Mouse (Mus musculus) heart, embryonic 16.5 days (tissue): ENCODE measurements around the gene Pramef25. TPM values are rescaled to one million over a fixed set of nuclear protein-coding genes. Genes with fewer than 3 reads are reported as not detected.
"Not testable (repeated sequence)": the region's sequence is repeated elsewhere in the genome, so short reads cannot be mapped to it uniquely, and the experiment has no call there.

Source experiments
- ATAC-seq: fragments of 200-750 bp; cut with Nextera tagmentation; replicated peaks from 2 replicates; pipeline ENCODE4 v1.8.0; 2017; ENCODE audit warnings: moderate number of reproducible peaks; ENCODE audit not compliant: insufficient read depth, low FRiP score; ENCODE audit errors: extremely low read depth
- H3K27ac ChIP-seq: fragments of 300-500 bp; sonication (generic); 2 replicates; pipeline ENCODE4 v1.5.1; 2014; ENCODE audit warnings: mild to moderate bottlenecking, low read length, control low read depth, moderate library complexity
- H3K27me3 ChIP-seq: fragments of 300-500 bp; sonication (generic); 2 replicates; pipeline ENCODE4 v1.6.1; 2014; ENCODE audit warnings: low read length, mixed read lengths; ENCODE audit not compliant: control insufficient read depth, insufficient read depth
- H3K36me3 ChIP-seq: fragments of 300-500 bp; sonication (generic); 2 replicates; pipeline ENCODE4 v1.6.1; 2014; ENCODE audit not compliant: control insufficient read depth, insufficient read depth
- H3K4me1 ChIP-seq: fragments of 300-500 bp; sonication (generic); 2 replicates; pipeline ENCODE4 v1.6.1; 2014; ENCODE audit warnings: low read length, mixed read lengths; ENCODE audit not compliant: control insufficient read depth, insufficient read depth
- H3K4me2 ChIP-seq: fragments of 300-500 bp; sonication (generic); 2 replicates; pipeline ENCODE4 v1.6.1; 2014; ENCODE audit warnings: low read depth, mild to moderate bottlenecking, control low read depth, low read length
- H3K4me3 ChIP-seq: fragments of 300-500 bp; sonication (generic); 2 replicates; pipeline ENCODE4 v1.5.1; 2014; ENCODE audit warnings: mild to moderate bottlenecking, control low read depth, low read length
- H3K9ac ChIP-seq: fragments of 300-500 bp; sonication (generic); 2 replicates; pipeline ENCODE4 v1.6.1; 2014; ENCODE audit warnings: low read length, control low read depth
- H3K9me3 ChIP-seq: fragments of 300-500 bp; sonication (generic); replicated peaks from 2 replicates; pipeline ENCODE4 v1.6.1; 2016; ENCODE audit warnings: low read length; ENCODE audit not compliant: control insufficient read depth
- WGBS: fragments of 180-500 bp; shearing (Covaris S2); extraction: QIAGEN DNeasy Blood & Tissue Kit; methylation state at CpG from one replicate; pipeline ENCODE4 v1.1.7; 2014; 5-methylcytosine and 5-hydroxymethylcytosine counted together
- polyA plus RNA-seq: library from polyadenylated mRNA; unstranded; fragments of >200 nt; fragmentation: Nextera tagmentation; extraction: Ambion mirVana; gene quantifications from 2 replicates; pipeline ENCODE4 v1.2.1, GENCODE M21; 2015

Gene Pramef25
- polyA plus RNA-seq, result not detected in 2 replicates

- not testable (repeated sequence) for H3K4me3 ChIP-seq, H3K9ac ChIP-seq, H3K27ac ChIP-seq, H3K4me2 ChIP-seq, H3K27me3 ChIP-seq, ATAC-seq, H3K9me3 ChIP-seq, H3K4me1 ChIP-seq, H3K36me3 ChIP-seq
- WGBS, result 86% methylated on average over 1 of the region's 1 CpGs
These were observed at the start of gene Pramef25 for GRCm38 (mm10) chr4:143950916-143951315. Gene Pramef25, minus strand, starts transcription at chr4:143951016.

DNA sequence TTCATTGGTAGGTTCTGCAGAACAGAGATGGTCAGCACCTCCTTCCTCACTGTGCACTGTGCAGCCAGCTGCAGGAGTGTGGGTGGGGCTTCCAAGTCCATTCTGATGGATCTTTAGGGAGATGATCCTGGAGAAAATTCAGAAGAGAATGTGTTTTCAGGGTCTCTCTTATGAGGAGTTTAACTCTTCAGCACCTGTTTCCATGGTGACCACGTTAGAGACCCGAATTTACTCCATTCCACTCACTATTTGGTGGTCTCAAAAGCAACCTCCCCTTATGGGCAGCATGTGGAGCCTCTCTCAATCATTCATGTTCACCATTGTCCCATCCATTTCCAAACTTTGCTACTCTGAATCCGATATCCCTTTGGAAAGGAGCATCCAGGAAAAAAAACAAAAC lies 43.5 kb upstream of the Pramef25 start, which contains the start of gene Pramef17:
Gene Pramef17, minus strand, starts transcription at position 101 of the 400 bp plus-strand sequence.
- 45% methylated on average over 3 of the region's 3 CpGs for WGBS
- not testable (repeated sequence) for H3K27me3 ChIP-seq, H3K4me2 ChIP-seq, H3K4me3 ChIP-seq, H3K4me1 ChIP-seq, H3K36me3 ChIP-seq, H3K9ac ChIP-seq, ATAC-seq, H3K27ac ChIP-seq, H3K9me3 ChIP-seq

GRCm38 (mm10) chr4:143988126-143988525 lies 37.3 kb upstream of the Pramef25 start:
- H3K4me3 ChIP-seq, H3K9me3 ChIP-seq, H3K4me1 ChIP-seq, H3K36me3 ChIP-seq, H3K27me3 ChIP-seq, ATAC-seq, H3K4me2 ChIP-seq, H3K27ac ChIP-seq, H3K9ac ChIP-seq: not testable (repeated sequence)
- 92% methylated on average over 12 of the region's 17 CpGs for WGBS

GRCm38 (mm10) chr4:143987475-143987941 lies 36.7 kb upstream of the Pramef25 start:
- not testable (repeated sequence) for H3K4me2 ChIP-seq, H3K9ac ChIP-seq, H3K36me3 ChIP-seq, ATAC-seq, H3K9me3 ChIP-seq, H3K4me1 ChIP-seq, H3K27me3 ChIP-seq, H3K27ac ChIP-seq, H3K4me3 ChIP-seq
- WGBS, result 88% methylated on average over 8 of the region's 17 CpGs

DNA sequence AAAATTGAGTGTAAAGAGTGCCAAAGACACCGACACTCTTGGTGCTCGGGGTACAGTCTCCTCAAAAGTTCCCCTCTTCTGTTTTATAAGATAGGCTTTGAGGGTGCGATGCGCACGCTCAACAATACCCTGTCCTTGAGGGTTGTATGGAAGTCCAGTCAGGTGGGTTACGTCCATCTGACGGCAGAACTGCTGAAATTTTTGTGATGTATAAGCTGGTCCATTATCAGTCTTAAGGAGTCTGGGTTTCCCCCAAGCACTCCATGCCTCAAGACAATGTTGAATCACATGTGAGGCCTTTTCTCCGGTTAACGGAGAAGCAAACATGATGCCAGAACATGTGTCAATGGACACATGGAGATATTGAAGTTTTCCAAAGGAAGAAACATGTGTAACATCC lies 34.9 kb upstream of the Pramef25 start:
- H3K4me3 ChIP-seq, H3K27ac ChIP-seq, H3K9ac ChIP-seq, H3K4me2 ChIP-seq, ATAC-seq, H3K36me3 ChIP-seq, H3K9me3 ChIP-seq, H3K4me1 ChIP-seq, H3K27me3 ChIP-seq: not testable (repeated sequence)
- 80% methylated on average over 2 of the region's 9 CpGs for whole genome bisulfite sequencing

DNA sequence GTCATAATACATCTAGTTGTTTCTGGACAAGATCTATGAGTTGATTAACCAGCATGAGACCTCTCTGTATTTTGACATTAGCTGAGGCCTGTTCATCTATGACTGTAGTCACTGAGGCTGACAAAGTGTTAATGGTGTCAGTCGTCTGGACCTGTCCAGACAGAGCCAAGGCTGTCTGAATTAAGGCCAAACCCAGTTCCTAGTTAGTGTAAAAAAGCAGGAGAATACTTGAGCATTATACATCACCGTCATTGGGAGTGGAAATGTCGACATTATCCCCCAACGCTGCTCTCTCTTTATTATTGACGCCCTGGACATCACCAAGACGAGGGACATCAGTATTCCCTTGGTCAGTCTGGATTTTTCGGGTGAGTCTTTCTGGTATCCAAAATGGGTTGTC lies 34.3 kb upstream of the Pramef25 start:
- ATAC-seq, H3K4me2 ChIP-seq: not testable (repeated sequence)
- no CpG with 5 or more reads among the region's 7 CpGs for WGBS

DNA sequence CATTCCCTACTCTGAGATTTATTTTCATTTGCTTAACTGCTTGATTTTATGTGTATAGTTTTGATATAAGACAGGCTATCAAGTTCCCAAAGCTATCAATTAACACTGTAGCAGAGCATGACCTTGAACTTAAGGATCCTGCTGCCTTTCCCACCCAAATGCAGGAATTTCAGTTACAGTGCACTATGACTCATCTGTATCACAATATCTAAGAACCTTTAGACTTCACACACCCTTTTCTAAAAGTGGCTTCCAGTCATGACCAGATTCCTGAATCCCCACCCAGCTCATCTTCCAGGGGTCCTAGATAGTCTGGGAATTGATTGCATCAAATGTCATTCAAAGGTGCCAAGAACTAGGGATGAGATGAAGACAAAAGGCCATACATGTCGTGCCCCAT lies 32.6 kb upstream of the Pramef25 start:
- H3K9me3 ChIP-seq, H3K27ac ChIP-seq, ATAC-seq, H3K36me3 ChIP-seq, H3K9ac ChIP-seq, H3K4me2 ChIP-seq, H3K4me1 ChIP-seq, H3K27me3 ChIP-seq, H3K4me3 ChIP-seq: not testable (repeated sequence)
- no CpG with 5 or more reads among the region's 1 CpGs for WGBS

More for the DNA sequence above, 34.3 kb upstream of the Pramef25 start:
- not testable (repeated sequence) for H3K36me3 ChIP-seq, H3K4me3 ChIP-seq, H3K9ac ChIP-seq, H3K27me3 ChIP-seq, H3K9me3 ChIP-seq, H3K4me1 ChIP-seq, H3K27ac ChIP-seq

- H3K4me1 ChIP-seq, ATAC-seq, H3K4me3 ChIP-seq, H3K4me2 ChIP-seq, H3K36me3 ChIP-seq, H3K9ac ChIP-seq, H3K9me3 ChIP-seq, H3K27me3 ChIP-seq, H3K27ac ChIP-seq: not testable (repeated sequence)
- WGBS, result 26% methylated on average over 2 of the region's 2 CpGs
These were observed 16.0 kb upstream of the Pramef25 start, which contains the start of gene Gm13101 for GRCm38 (mm10) chr4:143966850-143967249. Gene Gm13101, minus strand, starts transcription at chr4:143966950.

DNA sequence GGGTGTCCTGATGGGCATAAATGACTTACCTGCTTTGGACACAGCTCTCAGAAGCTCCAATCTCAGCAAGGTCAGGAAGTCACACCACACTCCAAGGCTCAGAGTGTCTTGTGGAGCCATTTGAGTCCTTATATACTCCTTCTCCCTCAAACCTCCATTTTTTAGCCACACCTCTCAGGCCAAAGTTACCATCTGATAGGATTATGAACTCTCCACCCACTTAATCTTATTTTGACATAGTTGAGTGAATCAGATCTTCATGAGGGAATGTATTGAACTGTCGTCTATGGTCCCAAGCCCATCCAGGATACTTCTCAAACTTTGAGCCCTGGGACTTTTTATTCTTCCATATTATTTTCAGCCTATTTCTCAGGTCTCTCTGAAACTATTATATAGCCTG lies 50.5 kb downstream of the Pramef25 start, which contains the start of gene Pramef6:
Gene Pramef6, minus strand, starts transcription at position 101 of the 400 bp plus-strand sequence.
- 72% methylated on average over 1 of the region's 1 CpGs for WGBS
- not testable (repeated sequence) for H3K4me3 ChIP-seq, H3K4me2 ChIP-seq, H3K27ac ChIP-seq, H3K9ac ChIP-seq, H3K36me3 ChIP-seq, ATAC-seq, H3K4me1 ChIP-seq, H3K27me3 ChIP-seq, H3K9me3 ChIP-seq
